Mouse (Mus musculus) frontal cortex, adult 2 months (tissue): Measurements from ENCODE around the gene Egfr. TPM values are rescaled to one million over a fixed set of nuclear protein-coding genes. Genes with fewer than 3 reads are reported as not detected.

Experiments used
- DNase-seq, 2 experiments: peaks; one replicate each; pipeline ENCODE4 v3.0.0; 2022; ENCODE audit warnings: low spot score in 1 of 2; ENCODE audit errors: extremely low spot score in 1 of 2
- polyA plus RNA-seq: library from polyadenylated mRNA; depleted of rRNA; stranded (reverse); fragments of >200 nt; gene quantifications from 2 replicates; pipeline ENCODE4 v1.2.3, GENCODE M21; 2012

The Egfr gene
- polyA plus RNA-seq, 1 experiment = 5.4 TPM

GRCm38 (mm10) chr11:16886152-16886551, 134.1 kb downstream of the Egfr start:
- DNase-seq = no peak

- DNase-seq = no peak
These were observed 136.1 kb downstream of the Egfr start for GRCm38 (mm10) chr11:16888086-16888485.

DNA sequence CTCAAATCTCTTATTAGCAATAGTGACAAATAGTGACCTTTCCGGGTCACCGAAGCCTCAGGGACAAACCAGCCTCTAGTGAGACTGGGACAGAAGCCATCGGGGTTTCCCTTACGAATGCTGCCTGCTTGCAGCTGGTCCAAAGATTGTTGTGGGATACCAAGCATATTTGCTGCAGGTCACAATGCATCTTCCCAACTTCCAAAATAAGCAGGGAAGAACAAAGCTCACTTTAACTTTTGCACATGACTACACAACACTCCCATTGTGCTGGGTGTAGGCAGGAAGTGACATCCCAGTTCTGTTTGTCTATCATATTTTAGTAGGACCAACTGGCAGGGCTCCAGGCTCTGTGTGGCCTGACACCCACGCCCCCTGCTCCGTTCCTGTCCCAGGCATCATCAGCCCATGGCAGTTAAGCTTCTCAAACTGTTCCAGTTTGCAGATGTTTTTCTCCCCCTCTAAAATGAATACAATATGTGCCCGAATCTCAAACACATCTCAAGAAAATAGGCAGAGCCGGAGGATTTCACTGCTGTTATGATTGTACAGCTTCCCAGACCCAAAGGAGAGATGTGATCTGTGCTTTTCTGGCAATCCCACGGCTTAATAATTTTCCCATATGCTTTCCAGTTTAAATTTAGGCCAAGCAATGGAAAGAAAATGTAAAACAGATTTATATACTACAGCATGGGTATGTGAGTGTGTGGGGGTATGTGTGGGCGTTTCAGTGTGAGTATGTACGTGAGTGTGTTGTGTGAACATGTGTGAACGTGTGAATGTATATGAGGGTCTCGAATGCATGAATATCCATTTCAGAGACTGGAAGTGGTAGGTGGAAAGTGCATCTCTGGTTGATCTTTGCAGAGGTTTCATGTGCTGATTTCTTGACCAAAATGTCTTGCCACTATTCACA, 143.7 kb downstream of the Egfr start:
- DNase-seq = peak; percentile 28 to 39

DNA sequence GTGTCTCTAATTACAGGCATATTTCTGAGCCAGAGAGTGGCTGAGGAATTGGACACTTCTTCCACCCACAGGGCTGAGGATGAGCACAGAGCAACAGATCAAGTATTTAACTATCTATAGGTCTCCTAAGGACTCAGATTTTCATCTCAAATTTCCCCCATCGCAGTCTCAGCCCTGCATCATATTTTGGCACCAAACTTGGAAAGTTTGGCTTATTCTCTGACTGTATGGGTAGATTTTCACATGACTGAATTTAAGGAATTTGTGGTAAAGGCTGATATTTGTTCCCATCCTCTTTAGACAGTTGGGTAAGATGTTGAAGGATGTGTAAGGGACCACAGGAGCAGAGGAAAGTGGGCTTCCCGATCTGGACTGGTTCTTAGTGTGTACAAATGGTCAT, 145.7 kb downstream of the Egfr start:
- DNase-seq = no peak

- no peak for DNase-seq
These were observed 148.2 kb downstream of the Egfr start for GRCm38 (mm10) chr11:16900182-16900581.

- no peak for DNase-seq
These were observed 148.8 kb downstream of the Egfr start for GRCm38 (mm10) chr11:16900653-16901416.

DNA sequence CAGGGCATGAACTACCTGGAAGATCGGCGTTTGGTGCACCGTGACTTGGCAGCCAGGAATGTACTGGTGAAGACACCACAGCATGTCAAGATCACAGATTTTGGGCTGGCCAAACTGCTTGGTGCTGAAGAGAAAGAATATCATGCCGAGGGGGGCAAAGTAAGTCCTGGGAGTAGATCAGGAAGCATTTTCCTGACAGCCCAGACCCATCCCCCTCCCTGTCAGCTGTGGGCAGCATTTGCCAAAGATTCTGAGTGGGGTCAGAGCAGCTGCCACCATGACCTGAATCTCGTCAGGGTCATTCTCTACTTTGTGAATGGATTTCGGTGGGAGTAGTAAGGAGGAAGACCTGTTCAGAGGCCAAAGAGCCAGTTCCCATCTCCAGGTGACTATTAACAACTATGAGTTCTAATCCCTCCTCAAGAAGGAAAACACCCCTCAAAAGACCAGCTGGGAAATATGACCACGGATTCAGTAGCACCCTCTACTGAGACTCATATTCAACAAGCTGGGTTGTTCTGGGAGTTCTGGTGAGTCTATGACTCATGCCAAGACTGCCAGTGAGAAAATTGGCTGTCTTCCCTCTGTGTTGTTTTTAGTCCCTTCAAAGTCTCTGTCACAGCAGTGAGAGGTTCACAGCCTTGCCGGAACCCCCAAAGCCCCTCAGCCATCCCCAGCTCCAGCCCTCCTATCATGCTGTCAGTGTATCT, 152.5 kb downstream of the Egfr start:
- DNase-seq = peak; percentile 12 to 75

DNA sequence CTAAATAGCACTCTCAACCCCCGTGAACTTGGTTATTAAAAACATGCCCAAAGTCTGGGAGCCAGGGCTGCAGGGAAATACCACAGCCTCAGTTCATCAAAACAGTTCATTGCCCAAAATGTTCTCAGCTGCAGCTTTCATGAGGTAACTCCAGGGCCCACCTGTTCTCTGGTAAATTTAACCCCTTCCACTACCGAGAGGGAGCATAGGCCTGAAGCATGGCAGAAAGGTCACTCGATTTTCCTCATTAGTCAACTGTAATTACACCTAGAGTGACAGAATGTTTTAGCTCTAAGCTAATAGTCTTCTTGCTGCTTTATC, 153.0 kb downstream of the Egfr start:
- DNase-seq = no peak

DNA sequence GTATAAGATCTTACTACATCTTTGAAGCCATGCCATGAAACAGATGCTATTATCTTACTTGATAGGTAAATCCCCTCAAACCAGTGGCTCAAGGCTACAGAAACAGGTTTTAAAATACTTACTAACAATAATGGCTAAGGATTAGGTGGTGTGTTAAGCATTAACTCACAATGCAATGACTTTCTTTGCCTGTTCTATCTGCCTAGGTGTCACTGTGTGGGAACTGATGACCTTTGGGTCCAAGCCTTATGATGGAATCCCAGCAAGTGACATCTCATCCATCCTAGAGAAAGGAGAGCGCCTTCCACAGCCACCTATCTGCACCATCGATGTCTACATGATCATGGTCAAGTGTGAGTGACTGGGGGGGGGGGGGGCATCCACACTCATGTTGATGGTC, 154.5 kb downstream of the Egfr start:
- no peak for DNase-seq

DNA sequence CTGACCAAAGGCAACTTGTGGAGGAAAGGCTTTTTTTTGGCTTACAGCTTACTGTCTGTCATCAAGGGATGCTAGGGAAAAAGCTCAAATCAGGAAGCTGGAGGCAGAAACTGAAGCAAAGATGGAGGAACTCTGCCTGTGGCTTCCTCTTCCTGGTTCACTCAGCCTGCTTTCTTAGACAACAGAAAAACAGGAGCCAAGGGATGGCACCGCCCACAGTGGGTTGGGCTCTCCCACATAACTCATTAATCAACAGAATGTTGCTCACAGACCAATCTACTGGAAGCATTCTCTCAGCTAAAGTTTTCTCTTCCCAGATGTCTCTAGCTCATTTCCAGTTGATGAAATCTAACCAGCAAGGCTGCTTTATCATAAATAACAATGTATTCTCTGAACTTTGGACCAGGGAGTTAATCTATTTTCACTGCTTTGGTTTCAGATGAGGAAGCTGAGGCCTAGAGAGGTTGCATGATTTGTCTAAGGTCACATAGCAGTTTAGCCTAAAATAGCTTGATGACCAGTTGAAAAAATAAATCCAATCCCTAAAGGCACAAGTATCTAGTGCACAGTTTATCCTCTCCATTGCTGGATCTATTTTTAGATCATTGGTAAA, 155.6 kb downstream of the Egfr start:
- no peak for DNase-seq

- DNase-seq = no peak
These were observed 162.8 kb downstream of the Egfr start for GRCm38 (mm10) chr11:16914756-16915155.

GRCm38 (mm10) chr11:16915850-16916249, 163.8 kb downstream of the Egfr start:
- no peak for DNase-seq

GRCm38 (mm10) chr11:16917512-16917911, 165.5 kb downstream of the Egfr start:
- no peak for DNase-seq

GRCm38 (mm10) chr11:16932159-16932558, 180.2 kb downstream of the Egfr start:
- DNase-seq = no peak

GRCm38 (mm10) chr11:16935577-16936236, 183.7 kb downstream of the Egfr start:
- DNase-seq = peak in 1 of 2 experiments; percentile 45

- DNase-seq = peak in 1 of 2 experiments; percentile 20
These were observed 189.2 kb downstream of the Egfr start for GRCm38 (mm10) chr11:16941103-16941793.

DNA sequence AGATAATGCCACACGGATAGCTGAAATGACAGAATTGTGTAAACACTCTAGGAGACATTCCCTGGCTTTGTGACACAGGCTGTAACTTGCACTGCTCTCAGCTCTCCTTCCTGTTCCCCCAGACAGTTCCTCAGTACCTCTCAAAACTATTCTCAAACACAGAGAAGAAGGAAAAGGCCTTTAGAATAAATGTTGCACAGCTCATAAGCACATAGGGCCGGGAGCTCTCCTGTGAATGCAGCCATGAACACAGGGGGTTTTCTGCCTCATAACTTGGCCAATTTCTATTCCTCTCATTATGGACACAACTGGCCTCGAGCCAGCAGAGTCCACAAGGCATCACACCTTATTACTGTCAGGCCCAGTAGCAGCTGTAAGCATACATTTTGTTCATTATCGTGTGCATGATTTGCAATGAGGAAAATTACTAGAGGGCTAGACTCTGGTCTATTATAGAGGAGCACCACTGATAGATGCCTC, 190.0 kb downstream of the Egfr start:
- no peak for DNase-seq

DNA sequence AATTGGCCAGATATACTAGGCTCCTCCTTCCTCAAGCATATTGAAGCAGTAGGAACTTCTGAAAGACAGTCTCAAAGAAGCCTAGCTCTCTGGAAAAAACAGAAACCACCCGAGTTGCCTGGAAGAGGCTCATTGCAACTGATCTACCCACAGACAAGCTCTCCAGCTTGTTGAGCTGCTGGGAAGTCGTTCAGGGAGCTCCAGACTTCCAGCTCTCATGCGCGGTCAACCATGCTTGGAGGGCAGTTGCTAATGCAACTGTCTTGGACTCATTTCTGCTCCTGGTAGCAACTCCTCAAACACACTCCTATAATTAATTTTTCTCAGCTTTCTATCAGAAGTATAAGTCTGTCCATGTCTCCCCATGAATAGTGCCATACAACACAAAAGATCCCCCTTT, 191.0 kb downstream of the Egfr start:
- no peak for DNase-seq

DNA sequence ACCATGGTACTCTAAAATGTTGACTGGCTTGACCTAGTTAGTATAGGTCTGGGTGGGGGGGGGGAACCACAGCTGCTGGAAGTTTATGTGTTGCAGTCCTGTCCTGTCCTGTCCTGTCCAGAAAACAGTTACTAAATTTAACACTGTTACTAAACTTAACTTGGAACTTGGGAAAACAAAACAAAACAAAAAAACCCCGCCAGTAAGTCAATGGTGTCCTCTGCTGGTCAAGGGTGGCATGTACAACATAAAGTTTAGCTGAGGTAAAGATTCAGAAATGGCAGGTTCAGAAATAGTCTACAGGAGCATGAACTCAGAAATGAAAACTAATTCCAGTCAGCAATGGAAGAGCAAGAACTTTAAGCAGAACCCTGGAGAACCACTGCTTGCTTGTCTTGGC, 196.8 kb downstream of the Egfr start:
- DNase-seq = peak in 1 of 2 experiments; percentile 40
